Mouse (Mus musculus) embryo, embryonic 11.5 days (tissue): ENCODE measurements around the gene Sval1.

Experiments used
- DNase-seq: peaks from one replicate; pipeline ENCODE4 v3.0.0-alpha.2; 2012; ENCODE audit warnings: low read depth, low spot score

Sval1 gene

DNA sequence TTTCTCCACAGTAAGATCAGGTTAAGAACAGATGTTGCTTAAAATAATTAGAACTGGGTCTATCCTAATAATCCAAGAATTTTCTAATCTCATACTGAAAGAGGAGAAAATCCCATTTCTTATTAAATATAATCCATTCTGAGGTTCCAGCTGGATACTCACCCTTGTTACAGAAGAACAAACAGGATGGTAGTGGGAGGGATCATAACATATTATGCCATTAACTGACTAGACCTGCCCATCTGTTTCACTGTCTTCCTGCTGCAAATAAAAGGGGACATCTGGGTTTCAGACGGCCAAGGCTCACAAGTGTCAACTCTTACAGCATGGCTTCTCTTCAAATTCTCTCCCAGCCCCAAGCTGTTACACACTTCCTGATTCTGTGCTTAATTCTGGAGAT lies at the start of gene Sval1:
Gene Sval1, plus strand, starts transcription at position 301 of the 400 bp plus-strand sequence.
- no peak for DNase-seq

DNA sequence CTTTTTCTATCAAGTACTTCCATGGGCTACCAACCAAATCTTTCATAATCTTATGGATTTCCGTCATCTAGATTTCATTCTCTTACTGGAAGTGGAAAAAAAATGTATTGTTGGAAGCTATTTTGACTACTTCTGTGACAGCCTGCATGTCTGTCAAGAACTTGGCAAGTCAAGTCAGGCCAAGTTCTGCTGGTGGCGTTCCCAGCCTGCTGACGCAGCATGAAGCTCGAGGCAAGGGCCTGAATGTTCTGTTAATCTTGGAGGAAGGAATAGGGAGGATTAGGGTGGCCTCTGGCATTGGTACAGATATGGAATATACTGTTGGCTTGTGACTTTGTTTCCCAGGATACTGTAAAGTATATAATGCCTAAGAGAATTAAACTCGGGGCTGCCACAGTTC lies 39.8 kb upstream of the Sval1 start:
- DNase-seq = no peak

DNA sequence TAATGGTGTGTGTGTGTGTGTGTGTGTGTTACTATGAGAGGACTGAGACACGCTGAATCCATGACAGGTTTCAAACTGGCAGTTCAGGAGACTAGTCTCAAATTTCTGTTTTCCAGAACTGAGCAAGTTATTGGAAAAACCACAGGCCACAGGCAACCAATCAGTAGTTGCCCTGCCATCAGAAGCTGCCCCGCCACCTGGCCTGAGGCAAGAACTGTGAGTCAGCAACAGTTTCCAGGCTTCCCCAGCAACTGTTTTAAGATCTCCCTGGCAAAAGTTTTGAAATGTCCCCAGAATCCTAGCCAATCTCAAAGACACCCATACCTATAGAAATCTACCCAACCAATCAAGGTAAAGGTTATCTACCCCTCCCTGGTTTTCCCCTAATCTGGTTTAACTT lies 36.5 kb upstream of the Sval1 start:
- no peak for DNase-seq

DNA sequence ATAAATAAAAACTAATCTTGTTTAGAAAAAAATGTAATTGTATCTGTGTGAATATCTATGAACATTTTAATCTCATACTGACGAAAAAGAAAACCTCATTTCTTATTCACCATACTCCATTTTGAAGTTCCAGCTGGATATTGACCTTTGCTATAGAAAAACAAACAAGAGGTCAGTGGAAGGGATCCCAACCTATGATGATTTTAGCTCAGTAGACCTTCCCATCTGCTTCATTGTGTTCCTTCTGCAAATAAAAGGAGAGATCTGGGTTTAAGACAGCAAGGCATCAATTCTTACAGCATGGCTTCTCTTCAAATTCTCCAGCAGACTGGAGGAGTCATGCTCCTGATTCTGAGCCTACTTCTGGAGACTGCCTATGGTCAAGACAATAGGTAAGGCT lies 16.4 kb downstream of the Sval1 start, which contains the start of gene Sval3:
Gene Sval3, plus strand, starts transcription at position 301 of the 400 bp plus-strand sequence.
- no peak for DNase-seq
